Mouse (Mus musculus) ES-E14 (cell line): Measurements from ENCODE around the gene Hsph1. TPM values are rescaled to one million over a fixed set of nuclear protein-coding genes. Genes with fewer than 3 reads are reported as not detected.

Experiments
- DNase-seq: peaks from one replicate; pipeline ENCODE4 v3.0.0-alpha.2; 2013; ENCODE audit warnings: low read depth, low spot score
- H3K27ac ChIP-seq: 2 replicates; pipeline ENCODE4 v1.5.1; 2012; ENCODE audit warnings: low read depth, mild to moderate bottlenecking, low read length, moderate library complexity, mixed read lengths; ENCODE audit not compliant: poor library complexity, insufficient read depth, severe bottlenecking
- H3K36me3 ChIP-seq: 2 replicates; pipeline ENCODE4 v1.6.1; 2012; ENCODE audit warnings: mild to moderate bottlenecking, low read length, moderate library complexity, mixed read lengths; ENCODE audit not compliant: control insufficient read depth, poor library complexity, insufficient read depth, severe bottlenecking
- H3K4me1 ChIP-seq, 2 experiments: fragments of 150-350 bp in 1 of 2; sonication (generic) in 1 of 2; 2 replicates each; pipeline ENCODE4 v1.6.1; 2012; ENCODE audit warnings: low read length in 2 of 2, mild to moderate bottlenecking in 1 of 2, mixed read lengths in 1 of 2; ENCODE audit not compliant: control insufficient read depth in 2 of 2, insufficient read depth in 2 of 2, poor library complexity in 1 of 2
- H3K4me3 ChIP-seq, 2 experiments: fragments of 150-350 bp in 1 of 2; sonication (generic) in 1 of 2; 2 replicates each; pipeline ENCODE4 v1.5.1; 2012; ENCODE audit warnings: low read length in 2 of 2, low read depth in 1 of 2, mild to moderate bottlenecking in 1 of 2, mixed read lengths in 1 of 2; ENCODE audit not compliant: insufficient read depth in 1 of 2, poor library complexity in 1 of 2, severe bottlenecking in 1 of 2
- H3K9ac ChIP-seq: 2 replicates; pipeline ENCODE4 v1.6.1; 2012; ENCODE audit warnings: low read depth, mild to moderate bottlenecking, low read length, mixed read lengths; ENCODE audit not compliant: poor library complexity, insufficient read depth, severe bottlenecking
- H3K9me3 ChIP-seq: fragments of 150-350 bp; sonication (generic); 2 replicates; pipeline ENCODE4 v1.6.1; 2012; ENCODE audit warnings: low read depth, mild to moderate bottlenecking, low read length; ENCODE audit not compliant: control insufficient read depth, insufficient read depth
- CHD2 ChIP-seq: IDR thresholded peaks from 2 replicates; pipeline ENCODE4 v1.6.1; 2014; ENCODE audit warnings: mild to moderate bottlenecking, low read depth, low read length, inconsistent platforms
- HCFC1 ChIP-seq: IDR thresholded peaks from 2 replicates; pipeline ENCODE4 v1.6.1; 2012; ENCODE audit warnings: low read length, inconsistent platforms, borderline replicate concordance; ENCODE audit not compliant: insufficient read depth
- MAFK ChIP-seq: IDR thresholded peaks from 2 replicates; pipeline ENCODE4 v1.6.1; 2014; ENCODE audit warnings: mild to moderate bottlenecking, low read depth, low read length, inconsistent platforms; ENCODE audit not compliant: insufficient read depth
- ZC3H11A ChIP-seq: IDR thresholded peaks from 2 replicates; pipeline ENCODE4 v1.6.1; 2012; ENCODE audit warnings: low read depth, mild to moderate bottlenecking, inconsistent platforms, low read length, borderline replicate concordance
- ZNF384 ChIP-seq: IDR thresholded peaks from 2 replicates; pipeline ENCODE4 v1.6.1; 2012; ENCODE audit warnings: low read depth, low read length, inconsistent platforms
- in situ Hi-C, 2 experiments: fragments of 600-800 bp; cut with MboI; formaldehyde crosslinking; loops; one replicate each; pipeline ENCODE4 v1.15.1; 2025; ENCODE audit warnings: low sequenced_read_pairs in 2 of 2, inconsistent platforms in 1 of 2; ENCODE audit not compliant: unreplicated experiment in 2 of 2
- total RNA-seq: library from RNA; depleted of rRNA; stranded (reverse); fragments of 300-350 nt; gene quantifications from 2 replicates; pipeline ENCODE4 v1.2.3, GENCODE M21; 2012

Hsph1 gene
- total RNA-seq, 1 experiment, result 98.3 TPM

GRCm38 (mm10) chr5:149622152-149622551 is 14.0 kb downstream of the Hsph1 start:
- peaks cover 0 to 5% of the 10 kb centered on the region in 2 experiments; a peak in 2 of 4 replicates for H3K4me1 ChIP-seq
- no peak overlapping the region for H3K27ac ChIP-seq
- in situ Hi-C loops, result no loop called here
- H3K36me3 ChIP-seq, result peaks cover 75% of the 10 kb centered on the region
- H3K4me3 ChIP-seq, result no peak overlapping the region
- DNase-seq, result no peak
- TF ChIP-seq MAFK (no peak), HCFC1 (no peak), ZNF384 (no peak), CHD2 (no peak)
- H3K9ac ChIP-seq, result no peak overlapping the region
- no peaks in the 10 kb centered on the region for H3K9me3 ChIP-seq

GRCm38 (mm10) chr5:149617776-149618425 is 18.3 kb downstream of the Hsph1 start:
- in situ Hi-C loops, result no loop called here
- Histone ChIP-seq H3K4me3 (no peak overlapping the region), H3K36me3 (peaks cover 55% of the 10 kb centered on the region), H3K27ac (no peak overlapping the region), H3K9me3 (no peaks in the 10 kb centered on the region), H3K9ac (no peak overlapping the region), H3K4me1 (peaks cover 5 to 6% of the 10 kb centered on the region in 2 experiments; a peak in 2 of 4 replicates)
- TF ChIP-seq HCFC1 (no peak), ZNF384 (no peak), MAFK (no peak), CHD2 (no peak), ZC3H11A (no peak)
- no peak for DNase-seq

- Histone ChIP-seq H3K9me3 (no peaks in the 10 kb centered on the region), H3K4me3 (no peak overlapping the region), H3K4me1 (peaks cover 0 to 6% of the 10 kb centered on the region in 2 experiments; a peak in 1 of 4 replicates), H3K9ac (no peak overlapping the region), H3K27ac (no peak overlapping the region), H3K36me3 (peaks cover 47% of the 10 kb centered on the region)
- TF ChIP-seq ZC3H11A (no peak), HCFC1 (no peak), ZNF384 (no peak), MAFK (no peak), CHD2 (no peak)
- DNase-seq, result no peak
- in situ Hi-C loops, result no loop called here
These were observed 19.4 kb downstream of the Hsph1 start for GRCm38 (mm10) chr5:149616817-149617216.

- peaks cover 0 to 6% of the 10 kb centered on the region in 2 experiments; a peak in 1 of 4 replicates for H3K4me1 ChIP-seq
- in situ Hi-C loops, result no loop called here
- no peak for DNase-seq
- peaks cover 42% of the 10 kb centered on the region for H3K36me3 ChIP-seq
- TF ChIP-seq CHD2 (no peak), ZC3H11A (no peak), MAFK (no peak), ZNF384 (no peak), HCFC1 (no peak)
- no peaks in the 10 kb centered on the region for H3K9me3 ChIP-seq
- no peak overlapping the region for H3K27ac ChIP-seq
- H3K9ac ChIP-seq, result no peak overlapping the region
- H3K4me3 ChIP-seq, result no peak overlapping the region
These were observed 20.0 kb downstream of the Hsph1 start for GRCm38 (mm10) chr5:149616138-149616537.

GRCm38 (mm10) chr5:149612740-149613139 is 23.4 kb downstream of the Hsph1 start:
- Histone ChIP-seq H3K9ac (no peak overlapping the region), H3K9me3 (no peaks in the 10 kb centered on the region), H3K4me3 (no peak overlapping the region), H3K4me1 (peaks cover 0 to 6% of the 10 kb centered on the region in 2 experiments; a peak in 1 of 4 replicates), H3K36me3 (peaks cover 15% of the 10 kb centered on the region), H3K27ac (no peak overlapping the region)
- TF ChIP-seq ZC3H11A (no peak), HCFC1 (no peak), ZNF384 (no peak)
- in situ Hi-C loops, result no loop called here
- DNase-seq, result no peak
